Mouse (Mus musculus): Measurements from ENCODE around the gene Lrtm1.

- TF ChIP-seq CTCF (IDR thresholded peaks at IDR 0.05; ENCODE audit: low read depth, low read length) (no peak), POLR2A (IDR thresholded peaks at IDR 0.05; ENCODE audit: extremely low read depth, insufficient read depth, low read length) (no peak)
Observed at GRCm38 (mm10) chr14:29060679-29061078, 42.7 kb downstream of the Lrtm1 start.
